Comparison of ENCODE assay signal across 24 mouse cellular contexts in the genomic region with DNA sequence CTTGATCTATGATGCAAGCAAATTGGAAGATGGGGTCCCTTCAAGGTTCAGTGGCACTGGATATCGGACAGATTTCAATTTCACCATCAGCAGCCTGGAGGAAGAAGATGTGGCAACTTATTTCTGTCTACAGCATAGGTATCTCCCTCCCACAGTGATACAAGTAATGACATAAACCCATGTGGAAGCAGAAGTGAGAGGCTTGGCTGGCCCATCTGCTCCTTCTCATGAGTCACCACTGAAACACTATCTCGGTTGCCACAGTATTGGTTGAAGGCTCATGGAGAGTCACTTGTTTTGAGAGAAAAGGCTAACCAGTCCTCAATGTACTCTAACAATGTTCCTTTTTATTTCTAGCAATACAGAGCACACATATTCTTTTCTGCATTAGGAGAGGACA.
DNase-seq lines count a peak whose midpoint lies in the region; ATAC-seq and TF ChIP-seq lines count a peak whose summit lies in the region.
"Had no signal": no experiment of that assay in that cellular context is flagged by ENCODE, and none has a peak within 500 bp of the region (broad histone marks: within the 10 kb centered on the region; RNA-seq: fewer than 3 reads in every experiment).

No protein-coding gene starts in this region.

- TF ChIP-seq EP300 in liver, postnatal 0 days (IDR thresholded peaks at IDR 0.05; ENCODE audit: low read depth) = no peak

- ATAC-seq in kidney, embryonic 15.5 days (replicated peaks; ENCODE audit: low FRiP score) = 0 out of 2 replicates have a peak, but pooled peaks have one; percentile 29
- peak; percentile 50; the same call in 1 of the 2 replicates for ATAC-seq in common myeloid progenitor, adult 5-6 weeks (replicated peaks; ENCODE audit: low read depth, poor library complexity, severe bottlenecking)
- ATAC-seq in liver, postnatal 0 days = no peak
- ATAC-seq: forebrain, embryonic 16.5 days; hindbrain, postnatal 0 days; intestine, postnatal 0 days; lung, postnatal 0 days; midbrain, embryonic 13.5 days had no signal

- H3K4me3 ChIP-seq in kidney, embryonic 15.5 days (replicated peaks) = no peak overlapping the region
- no peak overlapping the region for H3K4me3 ChIP-seq in liver, postnatal 0 days (ENCODE audit: low read depth, low read length)
- H3K4me3 ChIP-seq: heart, adult 2 months; heart, embryonic 15.5 days; limb, embryonic 15.5 days; liver, embryonic 15.5 days; midbrain, embryonic 13.5 days; neural tube, embryonic 12.5 days had no signal

- no peak overlapping the region for H3K27ac ChIP-seq in kidney, embryonic 15.5 days
- no peak overlapping the region for H3K27ac ChIP-seq in liver, postnatal 0 days (ENCODE audit: low read depth)
- H3K27ac ChIP-seq: heart, adult 2 months; heart, embryonic 15.5 days; hindbrain, postnatal 0 days; limb, embryonic 15.5 days; liver, embryonic 15.5 days; midbrain, embryonic 13.5 days; neural tube, embryonic 12.5 days had no signal

- DNase-seq in kidney, postnatal 25 days = no peak
- peak; percentile 40 to 45 for DNase-seq in left cerebral cortex, adult 18-20 months (ENCODE audit: low spot score in 2 of 2)
- DNase-seq in left cerebral cortex, postnatal 10 days (ENCODE audit: extremely low spot score in 1 of 2, low spot score in 2 of 2) = no peak
- DNase-seq in splenic B cell, adult 2 months (ENCODE audit: low read depth, low spot score) = peak; percentile 25
- no peak for DNase-seq in liver, postnatal 0 days
- DNase-seq: adrenal gland, postnatal 10 days; cerebellum, adult 11 months; cerebellum, postnatal 14 days; embryo, embryonic 11 days; gastrocnemius, postnatal 14 days; heart, adult 2 months; heart, postnatal 4 days; kidney, postnatal 10 days had no signal

- H3K9ac ChIP-seq in kidney, embryonic 15.5 days = no peak overlapping the region
- H3K9ac ChIP-seq in liver, postnatal 0 days (replicated peaks) = no peak overlapping the region
- H3K9ac ChIP-seq: heart, embryonic 15.5 days; limb, embryonic 15.5 days; liver, embryonic 15.5 days; midbrain, embryonic 13.5 days; neural tube, embryonic 12.5 days had no signal

- WGBS in kidney, embryonic 15.5 days = 43% methylated on average over 2 of the region's 2 CpGs
- 65% methylated on average over 2 of the region's 2 CpGs for WGBS in liver, postnatal 0 days (ENCODE audit: insufficient replicate concordance)

- no peak overlapping the region for H3K4me2 ChIP-seq in kidney, embryonic 15.5 days
- no peak overlapping the region for H3K4me2 ChIP-seq in liver, postnatal 0 days (ENCODE audit: low read depth, low read length)
- H3K4me2 ChIP-seq: heart, embryonic 15.5 days; limb, embryonic 15.5 days; liver, embryonic 15.5 days; midbrain, embryonic 13.5 days; neural tube, embryonic 12.5 days had no signal

- intact Hi-C loops in left cerebral cortex, postnatal 10 days (cut with DNase I) = no loop called here

- H3K27me3 ChIP-seq in kidney, embryonic 15.5 days = no peaks in the 10 kb centered on the region
- no peaks in the 10 kb centered on the region for H3K27me3 ChIP-seq in splenic B cell, adult 2 months (ENCODE audit: control insufficient read depth, insufficient read depth, low read length, poor library complexity, severe bottlenecking)
- no peaks in the 10 kb centered on the region for H3K27me3 ChIP-seq in liver, postnatal 0 days (ENCODE audit: insufficient read depth, low read length)
- H3K27me3 ChIP-seq: heart, embryonic 15.5 days; limb, embryonic 15.5 days; liver, embryonic 15.5 days; midbrain, embryonic 13.5 days; neural tube, embryonic 12.5 days had no signal

- no peaks in the 10 kb centered on the region for H3K9me3 ChIP-seq in kidney, embryonic 15.5 days (replicated peaks)
- no peaks in the 10 kb centered on the region for H3K9me3 ChIP-seq in liver, postnatal 0 days (ENCODE audit: low read length)
- H3K9me3 ChIP-seq: heart, embryonic 15.5 days; limb, embryonic 15.5 days; liver, embryonic 15.5 days; neural tube, embryonic 12.5 days had no signal

- no peaks in the 10 kb centered on the region for H3K4me1 ChIP-seq in kidney, embryonic 15.5 days
- H3K4me1 ChIP-seq in liver, postnatal 0 days (ENCODE audit: insufficient read depth) = no peaks in the 10 kb centered on the region
- H3K4me1 ChIP-seq: heart, embryonic 15.5 days; limb, embryonic 15.5 days; liver, embryonic 15.5 days; midbrain, embryonic 13.5 days; neural tube, embryonic 12.5 days had no signal

- no peaks in the 10 kb centered on the region for H3K36me3 ChIP-seq in kidney, embryonic 15.5 days
- no peaks in the 10 kb centered on the region for H3K36me3 ChIP-seq in splenic B cell, adult 2 months (ENCODE audit: control insufficient read depth, insufficient read depth, low read length, poor library complexity, severe bottlenecking)
- H3K36me3 ChIP-seq in liver, postnatal 0 days (replicated peaks; ENCODE audit: insufficient read depth, low read length) = no peaks in the 10 kb centered on the region
- H3K36me3 ChIP-seq: heart, embryonic 15.5 days; limb, embryonic 15.5 days; liver, embryonic 15.5 days; midbrain, embryonic 13.5 days; neural tube, embryonic 12.5 days had no signal

- no peak for TF ChIP-seq CTCF in liver, postnatal 0 days (IDR thresholded peaks at IDR 0.05; ENCODE audit: low read depth)

Comparison
In these comparisons a context has a peak if more than half of its experiments do, and no peak if none do; other contexts are left out.
1. DNase-seq: peak in left cerebral cortex, adult 18-20 months (2 of 2) and splenic B cell, adult 2 months (single experiment); none in kidney, postnatal 25 days (0 of 2), left cerebral cortex, postnatal 10 days (0 of 2) and liver, postnatal 0 days (single experiment).